Mouse (Mus musculus) erythroblast, adult 5-6 weeks (primary cell): ENCODE results near the gene Cops6. TPM values are rescaled to one million over a fixed set of nuclear protein-coding genes. Genes with fewer than 3 reads are reported as not detected.

Experiments
- ATAC-seq: replicated peaks from 2 replicates; pipeline ENCODE4 v1.8.0; 2016; ENCODE audit warnings: moderate number of reproducible peaks, mild to moderate bottlenecking, moderate TSS enrichment, inconsistent platforms; ENCODE audit not compliant: poor library complexity, low FRiP score, severe bottlenecking
- total RNA-seq, 2 experiments: library from RNA; stranded (forward) in 1 of 2; stranded (reverse) in 1 of 2; fragments of 150-400 nt in 1 of 2; fragments of 200-764, 138-1000 nt in 1 of 2; gene quantifications; 2 replicates each; pipeline versions ENCODE4 v1.2.3 to v1.2.4; 2015 to 2017; ENCODE audit warnings: low replicate concordance in 2 of 2

Gene Cops6
- total RNA-seq, 2 experiments from 2014 or later = 19.7 to 62.8 TPM

GRCm38 (mm10) chr5:138186950-138187638 lies 26.2 kb downstream of the Cops6 start, which contains the start of the genes Taf6 and Cnpy4:
TSS of gene Taf6 (minus strand) at chr5:138187451.
TSS of gene Cnpy4 (plus strand) at chr5:138187485.
- peak; percentile 87 for ATAC-seq

- peak; percentile 88 for ATAC-seq
These were observed 26.9 kb downstream of the Cops6 start for GRCm38 (mm10) chr5:138187661-138188306.

GRCm38 (mm10) chr5:138193771-138194727 lies 33.2 kb downstream of the Cops6 start, which contains the start of gene Mblac1:
TSS of gene Mblac1 (plus strand) at chr5:138194314.
- peak; percentile 92 for ATAC-seq

- ATAC-seq = peak; percentile 47
These were observed 34.0 kb downstream of the Cops6 start for GRCm38 (mm10) chr5:138194755-138195345.

GRCm38 (mm10) chr5:138195463-138195862 lies 34.6 kb downstream of the Cops6 start:
- ATAC-seq = no peak

GRCm38 (mm10) chr5:138199576-138199975 lies 38.7 kb downstream of the Cops6 start:
- no peak for ATAC-seq

GRCm38 (mm10) chr5:138202086-138202485 lies 41.2 kb downstream of the Cops6 start:
- no peak for ATAC-seq

- no peak for ATAC-seq
These were observed 46.4 kb downstream of the Cops6 start for GRCm38 (mm10) chr5:138207253-138207652.

GRCm38 (mm10) chr5:138207873-138208272 lies 47.0 kb downstream of the Cops6 start:
- ATAC-seq = no peak

Other genes starting within 250 kb of the Cops6 start
- not detected in 2 replicates for gene Cyp3a13, start 239.5 kb upstream of the Cops6 start, total RNA-seq (2015; ENCODE audit: low replicate concordance)
- gene Cyp3a13, start 239.5 kb upstream of the Cops6 start, total RNA-seq (2017; ENCODE audit: low replicate concordance) = 0.09 TPM in 1 of 2 replicates, not detected in the other
- gene Gjc3, start 198.0 kb upstream of the Cops6 start, total RNA-seq (2015; ENCODE audit: low replicate concordance) = not detected in 2 replicates
- not detected in 2 replicates for gene Gjc3, start 198.0 kb upstream of the Cops6 start, total RNA-seq (2017; ENCODE audit: low replicate concordance)
- gene Azgp1, start 179.6 kb upstream of the Cops6 start, total RNA-seq (2015; ENCODE audit: low replicate concordance) = not detected in 2 replicates
- not detected in 2 replicates for gene Azgp1, start 179.6 kb upstream of the Cops6 start, total RNA-seq (2017; ENCODE audit: low replicate concordance)
- gene Smok3a, start 139.8 kb upstream of the Cops6 start, total RNA-seq (2015; ENCODE audit: low replicate concordance) = not detected in 2 replicates
- gene Smok3a, start 139.8 kb upstream of the Cops6 start, total RNA-seq (2017; ENCODE audit: low replicate concordance) = 0.09 TPM in 1 of 2 replicates, not detected in the other
- not detected in 2 replicates for gene Smok3b, start 139.6 kb upstream of the Cops6 start, total RNA-seq (2015; ENCODE audit: low replicate concordance)
- not detected in 2 replicates for gene Smok3b, start 139.6 kb upstream of the Cops6 start, total RNA-seq (2017; ENCODE audit: low replicate concordance)
- gene Smok3c, start 107.9 kb upstream of the Cops6 start, total RNA-seq (2015; ENCODE audit: low replicate concordance) = not detected in 2 replicates
- not detected in 2 replicates for gene Smok3c, start 107.9 kb upstream of the Cops6 start, total RNA-seq (2017; ENCODE audit: low replicate concordance)
- gene Zkscan1, start 76.0 kb upstream of the Cops6 start, total RNA-seq (2015; ENCODE audit: low replicate concordance) = 10.0 and 15.7 TPM in 2 replicates
- 11.1 and 16.9 TPM in 2 replicates for gene Zkscan1, start 76.0 kb upstream of the Cops6 start, total RNA-seq (2017; ENCODE audit: low replicate concordance)
- 3.8 and 9.2 TPM in 2 replicates for gene Zscan21, start 44.2 kb upstream of the Cops6 start, total RNA-seq (2015; ENCODE audit: low replicate concordance)
- gene Zscan21, start 44.2 kb upstream of the Cops6 start, total RNA-seq (2017; ENCODE audit: low replicate concordance) = 6.8 and 13.2 TPM in 2 replicates
- 0.77 TPM in 1 of 2 replicates, not detected in the other for gene Zfp113, start 5.3 kb upstream of the Cops6 start, total RNA-seq (2015; ENCODE audit: low replicate concordance)
- 2.6 and 5.4 TPM in 2 replicates for gene Zfp113, start 5.3 kb upstream of the Cops6 start, total RNA-seq (2017; ENCODE audit: low replicate concordance)
- 4.8 and 5.6 TPM in 2 replicates for gene Ap4m1, start 10.9 kb downstream of the Cops6 start, total RNA-seq (2015; ENCODE audit: low replicate concordance)
- 7.9 and 12.5 TPM in 2 replicates for gene Ap4m1, start 10.9 kb downstream of the Cops6 start, total RNA-seq (2017; ENCODE audit: low replicate concordance)
- 78.0 and 100 TPM in 2 replicates for gene Mcm7, start 11.4 kb downstream of the Cops6 start, total RNA-seq (2015; ENCODE audit: low replicate concordance)
- 155 and 180 TPM in 2 replicates for gene Mcm7, start 11.4 kb downstream of the Cops6 start, total RNA-seq (2017; ENCODE audit: low replicate concordance)
- gene Taf6, start 26.4 kb downstream of the Cops6 start, total RNA-seq (2015; ENCODE audit: low replicate concordance) = 10.6 and 16.9 TPM in 2 replicates
- 10.9 and 11.5 TPM in 2 replicates for gene Taf6, start 26.4 kb downstream of the Cops6 start, total RNA-seq (2017; ENCODE audit: low replicate concordance)
- 7.3 and 12.1 TPM in 2 replicates for gene Cnpy4, start 26.4 kb downstream of the Cops6 start, total RNA-seq (2015; ENCODE audit: low replicate concordance)
- 6.3 and 13.1 TPM in 2 replicates for gene Cnpy4, start 26.4 kb downstream of the Cops6 start, total RNA-seq (2017; ENCODE audit: low replicate concordance)
- 1.0 TPM in 1 of 2 replicates, not detected in the other for gene Mblac1, start 33.2 kb downstream of the Cops6 start, total RNA-seq (2015; ENCODE audit: low replicate concordance)
- 2.2 and 2.5 TPM in 2 replicates for gene Mblac1, start 33.2 kb downstream of the Cops6 start, total RNA-seq (2017; ENCODE audit: low replicate concordance)
- not detected in 2 replicates for gene Nxpe5, start 64.8 kb downstream of the Cops6 start, total RNA-seq (2015; ENCODE audit: low replicate concordance)
- gene Nxpe5, start 64.8 kb downstream of the Cops6 start, total RNA-seq (2017; ENCODE audit: low replicate concordance) = not detected in 2 replicates
- gene Lamtor4, start 94.4 kb downstream of the Cops6 start, total RNA-seq (2015; ENCODE audit: low replicate concordance) = 34.5 and 63.6 TPM in 2 replicates
- gene Lamtor4, start 94.4 kb downstream of the Cops6 start, total RNA-seq (2017; ENCODE audit: low replicate concordance) = 11.3 and 13.1 TPM in 2 replicates
- gene BC037034, start 103.0 kb downstream of the Cops6 start, total RNA-seq (2015; ENCODE audit: low replicate concordance) = 9.0 and 16.9 TPM in 2 replicates
- gene BC037034, start 103.0 kb downstream of the Cops6 start, total RNA-seq (2017; ENCODE audit: low replicate concordance) = 10.5 and 20.8 TPM in 2 replicates
- gene Gal3st4, start 111.8 kb downstream of the Cops6 start, total RNA-seq (2015; ENCODE audit: low replicate concordance) = not detected in 2 replicates
- not detected in 2 replicates for gene Gal3st4, start 111.8 kb downstream of the Cops6 start, total RNA-seq (2017; ENCODE audit: low replicate concordance)
- gene Gm43720, start 118.9 kb downstream of the Cops6 start, total RNA-seq (2015; ENCODE audit: low replicate concordance) = 0.21 TPM in 1 of 2 replicates, not detected in the other
- gene Gm43720, start 118.9 kb downstream of the Cops6 start, total RNA-seq (2017; ENCODE audit: low replicate concordance) = not detected in 2 replicates
- gene Gpc2, start 118.9 kb downstream of the Cops6 start, total RNA-seq (2015; ENCODE audit: low replicate concordance) = 2.9 TPM in 1 of 2 replicates, not detected in the other
- gene Gpc2, start 118.9 kb downstream of the Cops6 start, total RNA-seq (2017; ENCODE audit: low replicate concordance) = 1.7 TPM in 1 of 2 replicates, not detected in the other
- 9.0 and 25.7 TPM in 2 replicates for gene Stag3, start 119.2 kb downstream of the Cops6 start, total RNA-seq (2015; ENCODE audit: low replicate concordance)
- gene Stag3, start 119.2 kb downstream of the Cops6 start, total RNA-seq (2017; ENCODE audit: low replicate concordance) = 5.6 and 10.9 TPM in 2 replicates
- gene Pvrig, start 180.9 kb downstream of the Cops6 start, total RNA-seq (2015; ENCODE audit: low replicate concordance) = not detected in 2 replicates
- gene Pvrig, start 180.9 kb downstream of the Cops6 start, total RNA-seq (2017; ENCODE audit: low replicate concordance) = 0.17 TPM in 1 of 2 replicates, not detected in the other